Mouse (Mus musculus) brain, embryonic 14.5 days (tissue): ENCODE data around the gene Mctp1.

Experiments used
- CTCF ChIP-seq: fragments of 200-500 bp; IDR thresholded peaks from 2 replicates; pipeline ENCODE4 v1.5.1; 2012; ENCODE audit warnings: inconsistent platforms, mild to moderate bottlenecking, moderate library complexity, borderline replicate concordance; ENCODE audit not compliant: insufficient read depth, insufficient read length; ENCODE audit errors: extremely low read depth
- POLR2A ChIP-seq: fragments of 200-500 bp; IDR thresholded peaks from 2 replicates; pipeline ENCODE4 v1.6.1; 2012; ENCODE audit warnings: mild to moderate bottlenecking, inconsistent platforms, borderline replicate concordance; ENCODE audit not compliant: poor library complexity, insufficient read depth, insufficient read length, severe bottlenecking; ENCODE audit errors: extremely low read depth

DNA sequence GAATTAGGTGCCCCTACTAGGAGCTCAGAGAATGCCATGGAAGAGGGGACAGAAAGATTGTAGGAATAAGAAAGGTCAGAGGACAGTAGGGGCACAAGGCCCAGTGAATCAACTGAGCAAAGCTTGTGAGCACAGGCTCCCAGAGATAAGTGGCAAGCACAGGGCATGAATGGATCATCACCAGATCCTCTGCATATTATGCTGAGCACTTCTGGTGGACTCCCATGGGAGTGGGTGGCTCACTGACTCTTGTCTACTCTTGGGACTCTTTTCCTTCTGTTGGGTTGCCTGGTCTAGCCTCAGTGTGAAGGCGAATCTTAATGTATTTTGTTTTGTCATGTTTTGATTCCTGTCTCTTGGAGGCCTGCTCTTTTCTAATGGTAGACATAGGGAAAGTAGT, 684.5 kb downstream of the Mctp1 start:
- no peak for TF ChIP-seq CTCF
- no peak for TF ChIP-seq POLR2A
